Mouse (Mus musculus) intestine, postnatal 0 days (tissue): ENCODE measurements around the gene Eogt. TPM values are rescaled to one million over a fixed set of nuclear protein-coding genes. Genes with fewer than 3 reads are reported as not detected.
A peak's percentile ranks its signal among the peaks of the same experiment; 100 is the strongest.

Experiments
- ATAC-seq: fragments of 200-750 bp; cut with Nextera tagmentation; 2 replicates; pipeline ENCODE4 v1.8.0; 2017; ENCODE audit warnings: mild to moderate bottlenecking, moderate TSS enrichment, moderate library complexity
- H3K27ac ChIP-seq: fragments of 300-500 bp; sonication (generic); 2 replicates; pipeline ENCODE4 v1.5.1; 2014; ENCODE audit warnings: mild to moderate bottlenecking, low read depth, low read length, moderate library complexity
- H3K27me3 ChIP-seq: fragments of 300-500 bp; sonication (generic); replicated peaks from 2 replicates; pipeline ENCODE4 v1.6.1; 2014; ENCODE audit warnings: low read length, mixed read lengths; ENCODE audit not compliant: control insufficient read depth, insufficient read depth
- H3K36me3 ChIP-seq: fragments of 300-500 bp; sonication (generic); 2 replicates; pipeline ENCODE4 v1.6.1; 2014; ENCODE audit warnings: mild to moderate bottlenecking, moderate library complexity; ENCODE audit not compliant: control insufficient read depth, insufficient read depth
- H3K4me1 ChIP-seq: fragments of 300-500 bp; sonication (generic); replicated peaks from 2 replicates; pipeline ENCODE4 v1.6.1; 2014; ENCODE audit warnings: antibody characterized with exemption, low read length, mixed read lengths; ENCODE audit not compliant: control insufficient read depth, insufficient read depth
- H3K4me2 ChIP-seq: fragments of 300-500 bp; sonication (generic); replicated peaks from 2 replicates; pipeline ENCODE4 v1.6.1; 2014; ENCODE audit warnings: low read depth, mild to moderate bottlenecking, moderate library complexity
- H3K4me3 ChIP-seq: fragments of 300-500 bp; sonication (generic); 2 replicates; pipeline ENCODE4 v1.5.1; 2014; ENCODE audit warnings: low read depth, low read length
- H3K9ac ChIP-seq: fragments of 300-500 bp; sonication (generic); 2 replicates; pipeline ENCODE4 v1.6.1; 2014; ENCODE audit warnings: mild to moderate bottlenecking, low read depth, low read length
- H3K9me3 ChIP-seq: fragments of 300-500 bp; sonication (generic); 2 replicates; pipeline ENCODE4 v1.6.1; 2016; ENCODE audit warnings: mixed run types; ENCODE audit not compliant: control insufficient read depth
- CTCF ChIP-seq: sonication (generic); IDR thresholded peaks from 2 replicates; pipeline ENCODE4 v1.5.1; 2016; ENCODE audit warnings: low read depth, mild to moderate bottlenecking, control low read depth, antibody characterized with exemption, moderate library complexity
- WGBS: fragments of 180-500 bp; shearing (Covaris S2); extraction: QIAGEN DNeasy Blood & Tissue Kit; methylation state at CpG from one replicate; pipeline ENCODE4 v1.1.7; 2014; 5-methylcytosine and 5-hydroxymethylcytosine counted together
- polyA plus RNA-seq: library from polyadenylated mRNA; unstranded; fragments of >200 nt; fragmentation: Nextera tagmentation; extraction: Ambion mirVana; gene quantifications from 2 replicates; pipeline ENCODE4 v1.2.1, GENCODE M21; 2015

The Eogt gene
- polyA plus RNA-seq, 1 experiment from 2014 or later: 4.3 TPM

- no peaks in the 10 kb centered on the region for H3K27me3 ChIP-seq
- H3K9ac ChIP-seq: no peak overlapping the region
- 87% methylated on average over 5 of the region's 5 CpGs for whole genome bisulfite sequencing
- peaks cover 20% of the 10 kb centered on the region; the same call in 1 of the 2 replicates for H3K36me3 ChIP-seq
- H3K4me2 ChIP-seq: no peak overlapping the region
- no peaks in the 10 kb centered on the region for H3K9me3 ChIP-seq
- H3K27ac ChIP-seq: no peak overlapping the region
- no peak for TF ChIP-seq CTCF
- no peak for ATAC-seq
- H3K4me3 ChIP-seq: no peak overlapping the region
- H3K4me1 ChIP-seq: no peaks in the 10 kb centered on the region
Observed at GRCm38 (mm10) chr6:97132707-97133303, 16.2 kb downstream of the Eogt start.

- WGBS: 41% methylated on average over 4 of the region's 4 CpGs
- TF ChIP-seq CTCF: no peak
- no peaks in the 10 kb centered on the region for H3K4me1 ChIP-seq
- no peaks in the 10 kb centered on the region for H3K9me3 ChIP-seq
- H3K9ac ChIP-seq: no peak overlapping the region
- ATAC-seq: no peak
- H3K4me2 ChIP-seq: no peak overlapping the region
- H3K27ac ChIP-seq: no peak overlapping the region
- H3K4me3 ChIP-seq: no peak overlapping the region
- peaks cover 20% of the 10 kb centered on the region; the same call in 1 of the 2 replicates for H3K36me3 ChIP-seq
- no peaks in the 10 kb centered on the region for H3K27me3 ChIP-seq
Observed at GRCm38 (mm10) chr6:97131808-97132207, 17.2 kb downstream of the Eogt start.

GRCm38 (mm10) chr6:97130979-97131378, 18.0 kb downstream of the Eogt start:
- 77% methylated on average over 5 of the region's 5 CpGs for WGBS
- no peaks in the 10 kb centered on the region for H3K9me3 ChIP-seq
- H3K4me2 ChIP-seq: no peak overlapping the region
- no peak overlapping the region for H3K9ac ChIP-seq
- peak; percentile 40 for TF ChIP-seq CTCF
- ATAC-seq: no peak
- no peaks in the 10 kb centered on the region for H3K27me3 ChIP-seq
- H3K4me3 ChIP-seq: no peak overlapping the region
- no peak overlapping the region for H3K27ac ChIP-seq
- H3K4me1 ChIP-seq: no peaks in the 10 kb centered on the region
- H3K36me3 ChIP-seq: peaks cover 20% of the 10 kb centered on the region; the same call in 1 of the 2 replicates

DNA sequence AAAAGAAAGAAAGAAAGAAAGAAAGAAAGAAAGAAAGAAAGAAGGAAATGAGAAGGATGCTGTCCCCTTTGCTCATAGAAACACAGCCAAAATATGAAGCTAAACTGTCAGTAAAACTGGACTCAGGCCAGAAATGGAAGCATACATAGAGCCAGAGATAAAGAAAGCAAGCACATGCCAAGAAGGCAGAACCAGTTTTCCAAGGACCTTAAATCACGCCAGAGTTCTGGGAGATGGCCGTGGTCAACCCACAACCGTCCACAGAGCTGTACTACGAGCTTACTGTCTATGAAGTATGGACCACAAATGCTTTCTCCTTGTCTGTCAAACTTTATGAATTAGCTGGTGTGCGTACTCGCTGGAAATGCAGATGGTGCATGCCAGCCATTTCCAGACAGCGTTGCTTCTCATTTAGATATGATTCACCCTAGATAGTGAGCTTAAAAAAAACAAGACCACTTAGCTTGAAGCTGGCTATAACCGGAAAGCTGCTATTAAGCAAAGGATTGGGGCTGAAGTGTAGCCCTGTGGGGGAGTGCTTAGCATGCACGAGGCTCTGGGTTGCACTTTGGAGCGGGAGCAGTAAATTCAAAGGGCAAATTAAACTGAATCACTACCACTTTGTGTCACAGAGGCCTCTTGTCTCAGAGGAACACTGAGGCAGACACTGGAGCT, 24.5 kb downstream of the Eogt start:
- whole genome bisulfite sequencing: 40% methylated on average over 10 of the region's 10 CpGs
- no peak overlapping the region for H3K27ac ChIP-seq
- ATAC-seq: peak; percentile 75

GRCm38 (mm10) chr6:97120922-97121321, 28.1 kb downstream of the Eogt start:
- H3K4me2 ChIP-seq: no peak overlapping the region
- 0 out of 2 replicates have a peak, but pooled peaks cover 6% of the 10 kb centered on the region for H3K4me1 ChIP-seq
- no peak overlapping the region for H3K27ac ChIP-seq
- TF ChIP-seq CTCF: no peak
- no peak overlapping the region for H3K4me3 ChIP-seq
- no peak for ATAC-seq
- H3K27me3 ChIP-seq: no peaks in the 10 kb centered on the region
- no peaks in the 10 kb centered on the region for H3K9me3 ChIP-seq
- WGBS: 69% methylated on average over 4 of the region's 4 CpGs
- peaks cover 12% of the 10 kb centered on the region for H3K36me3 ChIP-seq
- no peak overlapping the region for H3K9ac ChIP-seq

More for the DNA sequence above, 24.5 kb downstream of the Eogt start:
- Histone ChIP-seq H3K4me2 (no peak overlapping the region; the same call in 1 of the 2 replicates), H3K4me3 (no peak overlapping the region), H3K4me1 (0 out of 2 replicates have a peak, but pooled peaks cover 6% of the 10 kb centered on the region), H3K9ac (no peak overlapping the region), H3K27me3 (no peaks in the 10 kb centered on the region), H3K36me3 (peaks cover 5% of the 10 kb centered on the region; the same call in 1 of the 2 replicates), H3K9me3 (no peaks in the 10 kb centered on the region)
- TF ChIP-seq CTCF: no peak

GRCm38 (mm10) chr6:97118327-97118726, 30.7 kb downstream of the Eogt start:
- Histone ChIP-seq H3K27ac (no peak overlapping the region), H3K9ac (no peak overlapping the region), H3K4me2 (no peak overlapping the region), H3K4me3 (no peak overlapping the region), H3K27me3 (no peaks in the 10 kb centered on the region), H3K4me1 (no peaks in the 10 kb centered on the region), H3K9me3 (no peaks in the 10 kb centered on the region), H3K36me3 (peaks cover 18% of the 10 kb centered on the region)
- TF ChIP-seq CTCF: no peak
- ATAC-seq: no peak
- WGBS: 92% methylated on average over 3 of the region's 3 CpGs
